Mouse (Mus musculus): ENCODE data around the gene Kat2b. TPM values are rescaled to one million over a fixed set of nuclear protein-coding genes. Genes with fewer than 3 reads are reported as not detected.

Kat2b gene
- total and polyA plus RNA-seq, 3 experiments, result 6.2 to 7.4 TPM; not detected in 1

- DNase-seq (ENCODE audit: low read depth, low spot score), result peak; percentile 87
- Histone ChIP-seq H3K9me3 (replicated peaks; ENCODE audit: insufficient read depth, low read length) (no peaks in the 10 kb centered on the region), H3K36me3 (ENCODE audit: control insufficient read depth in 1 of 2, insufficient read depth in 2 of 2, low read length in 2 of 2) (peaks cover 0 to 2% of the 10 kb centered on the region in 2 experiments; a peak in 1 of 4 replicates), H3K79me2 (ENCODE audit: control insufficient read depth, insufficient read depth, low read length, poor library complexity) (peaks cover 31% of the 10 kb centered on the region), H3K9ac (ENCODE audit: control insufficient read depth, low read depth, low read length, poor library complexity, severe bottlenecking) (peak overlapping the region; percentile 98), H3K27ac (ENCODE audit: control insufficient read depth, low read depth, low read length) (peak overlapping the region; percentile 86), H3K4me3 (ENCODE audit: control insufficient read depth in 1 of 2, insufficient read depth in 1 of 2, low read depth in 2 of 2, low read length in 2 of 2) (peak overlapping the region; percentile 83 to 92), H3K27me3 (ENCODE audit: control insufficient read depth in 1 of 2, insufficient read depth in 2 of 2, low read length in 2 of 2) (no peaks in the 10 kb centered on the region), H3K4me1 (ENCODE audit: control insufficient read depth in 1 of 2, insufficient read depth in 2 of 2, low read length in 2 of 2) (peaks cover 0 to 8% of the 10 kb centered on the region in 2 experiments; a peak in 3 of 4 replicates)
- no peak for TF ChIP-seq RAD21 (IDR thresholded peaks at IDR 0.05; ENCODE audit: low read depth, low read length)
- TF ChIP-seq CTCF (IDR thresholded peaks at IDR 0.05 in 2 of 3, conservative IDR thresholded peaks at IDR 0.05 in 1 of 3; ENCODE audit: control insufficient read depth in 1 of 3, insufficient read depth in 1 of 3, low read depth in 2 of 3, low read length in 3 of 3, poor library complexity in 1 of 3, severe bottlenecking in 1 of 3), result no peak
- TF ChIP-seq TAL1 (IDR thresholded peaks at IDR 0.05; ENCODE audit: low read length), result no peak
- TF ChIP-seq EP300 (IDR thresholded peaks at IDR 0.05; ENCODE audit: low read depth in 1 of 2, low read length in 2 of 2), result no peak
- TF ChIP-seq SIN3A (IDR thresholded peaks at IDR 0.05; ENCODE audit: low read length), result no peak; the same call in none of the 2 replicates
- TF ChIP-seq JUND (IDR thresholded peaks at IDR 0.05; ENCODE audit: low read depth, low read length), result no peak
- no peak for TF ChIP-seq MYB (IDR thresholded peaks at IDR 0.05; ENCODE audit: low read depth, low read length)
- no peak for TF ChIP-seq GATA1 (IDR thresholded peaks at IDR 0.05; ENCODE audit: low read depth, low read length)
- TF ChIP-seq SMC3 (IDR thresholded peaks at IDR 0.05; ENCODE audit: low read depth, low read length), result no peak
- no peak for TF ChIP-seq NRF1 (IDR thresholded peaks at IDR 0.05; ENCODE audit: insufficient read depth, low read depth, low read length, poor library complexity, severe bottlenecking)
- TF ChIP-seq MAX (IDR thresholded peaks at IDR 0.05; ENCODE audit: low read length), result peak; percentile 20; the same call in 1 of the 2 replicates
- 0 out of 2 replicates have a peak, but pooled peaks have one; percentile 17 for TF ChIP-seq ELF1 (IDR thresholded peaks at IDR 0.05; ENCODE audit: low read depth, low read length)
- no peak for TF ChIP-seq USF2 (IDR thresholded peaks at IDR 0.05; ENCODE audit: borderline replicate concordance in 1 of 2, insufficient read depth in 1 of 2, low read depth in 1 of 2, low read length in 2 of 2)
- peak; percentile 45; the same call in 1 of the 2 replicates for TF ChIP-seq ZMIZ1 (IDR thresholded peaks at IDR 0.05; ENCODE audit: low read depth, low read length)
- TF ChIP-seq MXI1 (IDR thresholded peaks at IDR 0.05; ENCODE audit: low read depth, low read length), result 0 out of 2 replicates have a peak, but pooled peaks have one; percentile 19
- TF ChIP-seq TCF12 (IDR thresholded peaks at IDR 0.05; ENCODE audit: low read depth, low read length), result peak; percentile 51; the same call in 1 of the 2 replicates
- TF ChIP-seq BHLHE40 (IDR thresholded peaks at IDR 0.05; ENCODE audit: borderline replicate concordance, low read depth, low read length), result peak; percentile 15; the same call in 1 of the 2 replicates
- TF ChIP-seq GABPA (IDR thresholded peaks at IDR 0.05; ENCODE audit: low read depth, low read length), result no peak
- TF ChIP-seq USF1 (IDR thresholded peaks at IDR 0.05; ENCODE audit: low read depth, low read length), result no peak
- no peak for TF ChIP-seq ZC3H11A (IDR thresholded peaks at IDR 0.05; ENCODE audit: low read depth, low read length)
- TF ChIP-seq ZNF384 (IDR thresholded peaks at IDR 0.05; ENCODE audit: low read depth, low read length), result no peak
- no peak for TF ChIP-seq MYC (IDR thresholded peaks at IDR 0.05; ENCODE audit: low read depth, low read length)
- no peak for TF ChIP-seq CHD2 (IDR thresholded peaks at IDR 0.05; ENCODE audit: low read length)
- no peak for TF ChIP-seq RCOR1 (IDR thresholded peaks at IDR 0.05; ENCODE audit: low read depth, low read length)
- TF ChIP-seq CHD1 (IDR thresholded peaks at IDR 0.05; ENCODE audit: low read depth, low read length), result no peak
- no peak for TF ChIP-seq POLR2AphosphoS5 (IDR thresholded peaks at IDR 0.05; ENCODE audit: borderline replicate concordance, low read depth, low read length)
- TF ChIP-seq MEF2A (IDR thresholded peaks at IDR 0.05; ENCODE audit: extremely low read depth, insufficient replicate concordance, low read depth, low read length, poor library complexity, severe bottlenecking), result no peak
- peak; percentile 52 to 59; a peak in 2 of 4 replicates for TF ChIP-seq POLR2A (IDR thresholded peaks at IDR 0.05; ENCODE audit: control insufficient read depth in 1 of 2, insufficient read depth in 1 of 2, low read depth in 1 of 2, low read length in 2 of 2, poor library complexity in 1 of 2)
- no peak for TF ChIP-seq TBP (IDR thresholded peaks at IDR 0.05; ENCODE audit: low read depth, low read length)
- TF ChIP-seq MAZ (IDR thresholded peaks at IDR 0.05; ENCODE audit: low read depth, low read length), result no peak
- TF ChIP-seq KAT2A (conservative IDR thresholded peaks at IDR 0.05; ENCODE audit: low read depth, low read length), result no peak; the same call in 1 of the 2 replicates
- TF ChIP-seq UBTF (IDR thresholded peaks at IDR 0.05; ENCODE audit: borderline replicate concordance, insufficient read depth, low read depth, low read length), result peak; percentile 79; the same call in 1 of the 2 replicates
- TF ChIP-seq ETS1 (IDR thresholded peaks at IDR 0.05; ENCODE audit: low read depth, low read length), result no peak; the same call in 1 of the 2 replicates
- TF ChIP-seq ZKSCAN1 (IDR thresholded peaks at IDR 0.05; ENCODE audit: low read depth, low read length), result no peak
- peak; percentile 51 for TF ChIP-seq NELFE (IDR thresholded peaks at IDR 0.05; ENCODE audit: low read depth, low read length)
- no peak for TF ChIP-seq E2F4 (IDR thresholded peaks at IDR 0.05; ENCODE audit: borderline replicate concordance, low read depth, low read length)
Observed at GRCm38 (mm10) chr17:53566919-53567345, 271 bp downstream of the Kat2b start.

All from MEL (cell line).